Mouse (Mus musculus) erythroblast, embryonic 14.5 days (primary cell): ENCODE data around the gene Olfr764-ps1.

ENCODE experiments used
- GATA1 ChIP-seq: IDR thresholded peaks from 2 replicates; pipeline ENCODE4 v1.6.1; 2012; ENCODE audit warnings: low read length, inconsistent platforms, mixed read lengths
- TAL1 ChIP-seq: IDR thresholded peaks from 3 replicates; pipeline ENCODE4 v1.6.1; 2012; ENCODE audit warnings: low read length, inconsistent platforms, mixed read lengths

- no peak for TF ChIP-seq GATA1
- TF ChIP-seq TAL1: no peak
Measured at GRCm38 (mm10) chr10:129026018-129026662, 13.6 kb downstream of the Olfr764-ps1 start.
